Mouse (Mus musculus) heart, embryonic 12.5 days (tissue): ENCODE measurements around the gene Rsph9. TPM values are rescaled to one million over a fixed set of nuclear protein-coding genes. Genes with fewer than 3 reads are reported as not detected.
A peak's percentile ranks its signal among the peaks of the same experiment; 100 is the strongest.

Source experiments
- ATAC-seq: fragments of 200-750 bp; cut with Nextera tagmentation; 2 replicates; pipeline ENCODE4 v1.8.0; 2017; ENCODE audit warnings: moderate TSS enrichment, moderate library complexity; ENCODE audit not compliant: insufficient number of reproducible peaks, low FRiP score
- H3K27ac ChIP-seq: fragments of 300-500 bp; sonication (generic); 2 replicates; pipeline ENCODE4 v1.5.1; 2016; ENCODE audit warnings: mild to moderate bottlenecking, moderate library complexity; ENCODE audit not compliant: poor library complexity, severe bottlenecking
- H3K27me3 ChIP-seq: fragments of 300-500 bp; sonication (generic); replicated peaks from 2 replicates; pipeline ENCODE4 v1.6.1; 2016; ENCODE audit warnings: mild to moderate bottlenecking, moderate library complexity
- H3K36me3 ChIP-seq: fragments of 300-500 bp; sonication (generic); 2 replicates; pipeline ENCODE4 v1.6.1; 2016; ENCODE audit warnings: mild to moderate bottlenecking, moderate library complexity
- H3K4me1 ChIP-seq: fragments of 300-500 bp; sonication (generic); replicated peaks from 2 replicates; pipeline ENCODE4 v1.6.1; 2016; ENCODE audit warnings: mild to moderate bottlenecking
- H3K4me2 ChIP-seq: fragments of 300-500 bp; sonication (generic); 2 replicates; pipeline ENCODE4 v1.6.1; 2016; ENCODE audit warnings: mild to moderate bottlenecking, moderate library complexity
- H3K4me3 ChIP-seq: fragments of 300-500 bp; sonication (generic); 2 replicates; pipeline ENCODE4 v1.5.1; 2016; ENCODE audit warnings: mild to moderate bottlenecking
- H3K9ac ChIP-seq: fragments of 300-500 bp; sonication (generic); 2 replicates; pipeline ENCODE4 v1.6.1; 2016; ENCODE audit warnings: mild to moderate bottlenecking, moderate library complexity
- H3K9me3 ChIP-seq: fragments of 300-500 bp; sonication (generic); replicated peaks from 2 replicates; pipeline ENCODE4 v1.6.1; 2016; ENCODE audit warnings: mild to moderate bottlenecking, moderate library complexity
- WGBS: fragments of 180-500 bp; shearing (Covaris S2); methylation state at CpG from one replicate; pipeline ENCODE4 v1.1.7; 2016; 5-methylcytosine and 5-hydroxymethylcytosine counted together
- polyA plus RNA-seq: library from polyadenylated mRNA; unstranded; fragments of >200 nt; fragmentation: Nextera tagmentation; extraction: Ambion mirVana; gene quantifications from 2 replicates; pipeline ENCODE4 v1.2.1, GENCODE M21; 2016

The Rsph9 gene
- polyA plus RNA-seq, 1 experiment from 2014 or later = 5.5 TPM

- Histone ChIP-seq H3K9ac (no peak overlapping the region), H3K4me3 (no peak overlapping the region), H3K4me1 (peaks cover 34% of the 10 kb centered on the region), H3K9me3 (no peaks in the 10 kb centered on the region), H3K36me3 (no peaks in the 10 kb centered on the region), H3K27me3 (no peaks in the 10 kb centered on the region), H3K27ac (no peak overlapping the region), H3K4me2 (no peak overlapping the region)
- WGBS = 82% methylated on average over 12 of the region's 12 CpGs
- no peak for ATAC-seq
These were observed 66.0 kb downstream of the Rsph9 start for GRCm38 (mm10) chr17:46077921-46078534.

GRCm38 (mm10) chr17:46076260-46076551 is 67.8 kb downstream of the Rsph9 start:
- no peaks in the 10 kb centered on the region for H3K9me3 ChIP-seq
- H3K27me3 ChIP-seq = no peaks in the 10 kb centered on the region
- H3K4me2 ChIP-seq = no peak overlapping the region
- no peak overlapping the region for H3K9ac ChIP-seq
- no peak overlapping the region for H3K27ac ChIP-seq
- no peak for ATAC-seq
- 67% methylated on average over 1 of the region's 1 CpGs for WGBS
- peaks cover 23% of the 10 kb centered on the region for H3K4me1 ChIP-seq
- no peak overlapping the region for H3K4me3 ChIP-seq
- H3K36me3 ChIP-seq = no peaks in the 10 kb centered on the region

- H3K36me3 ChIP-seq = no peaks in the 10 kb centered on the region
- no peak overlapping the region for H3K4me2 ChIP-seq
- H3K4me1 ChIP-seq = peaks cover 18% of the 10 kb centered on the region
- H3K4me3 ChIP-seq = no peak overlapping the region
- WGBS = 65% methylated on average over 5 of the region's 5 CpGs
- no peaks in the 10 kb centered on the region for H3K9me3 ChIP-seq
- H3K27me3 ChIP-seq = no peaks in the 10 kb centered on the region
- no peak overlapping the region for H3K9ac ChIP-seq
- no peak for ATAC-seq
- H3K27ac ChIP-seq = no peak overlapping the region
These were observed 68.3 kb downstream of the Rsph9 start for GRCm38 (mm10) chr17:46075551-46076259.

GRCm38 (mm10) chr17:46075116-46075485 is 68.9 kb downstream of the Rsph9 start:
- Histone ChIP-seq H3K4me3 (no peak overlapping the region), H3K27me3 (no peaks in the 10 kb centered on the region), H3K27ac (no peak overlapping the region), H3K36me3 (no peaks in the 10 kb centered on the region), H3K4me2 (no peak overlapping the region), H3K9ac (no peak overlapping the region), H3K9me3 (no peaks in the 10 kb centered on the region), H3K4me1 (peaks cover 13% of the 10 kb centered on the region)
- ATAC-seq = peak; percentile 34; the same call in 1 of the 2 replicates
- 37% methylated on average over 3 of the region's 3 CpGs for WGBS

- Histone ChIP-seq H3K36me3 (no peaks in the 10 kb centered on the region), H3K4me1 (peaks cover 12% of the 10 kb centered on the region), H3K4me3 (no peak overlapping the region), H3K4me2 (peak overlapping the region; percentile 56), H3K27me3 (no peaks in the 10 kb centered on the region), H3K9ac (0 out of 2 replicates have a peak overlapping the region, but pooled peaks have one; percentile 52), H3K27ac (no peak overlapping the region), H3K9me3 (no peaks in the 10 kb centered on the region)
- ATAC-seq = no peak
- WGBS = 60% methylated on average over 7 of the region's 7 CpGs
These were observed 69.5 kb downstream of the Rsph9 start for GRCm38 (mm10) chr17:46074398-46075115.

GRCm38 (mm10) chr17:46073730-46074301 is 70.2 kb downstream of the Rsph9 start:
- peak; percentile 70 for ATAC-seq
- WGBS = 43% methylated on average over 23 of the region's 23 CpGs
- no peaks in the 10 kb centered on the region for H3K9me3 ChIP-seq
- H3K36me3 ChIP-seq = no peaks in the 10 kb centered on the region
- H3K4me3 ChIP-seq = peak overlapping the region; percentile 7; the same call in 1 of the 2 replicates
- H3K4me1 ChIP-seq = peaks cover 12% of the 10 kb centered on the region
- H3K27me3 ChIP-seq = no peaks in the 10 kb centered on the region
- peak overlapping the region; percentile 56 for H3K4me2 ChIP-seq
- H3K9ac ChIP-seq = 0 out of 2 replicates have a peak overlapping the region, but pooled peaks have one; percentile 52
- no peak overlapping the region for H3K27ac ChIP-seq

Other genes starting within 250 kb of the Rsph9 start
- 6.5 and 6.9 TPM in 2 replicates for gene Vegfa, start 111.8 kb downstream of the Rsph9 start, polyA plus RNA-seq
- 121 and 125 TPM in 2 replicates for gene Mrps18a, start 33.2 kb downstream of the Rsph9 start, polyA plus RNA-seq
- 34.0 and 35.6 TPM in 2 replicates for gene Mad2l1bp, start 9.3 kb upstream of the Rsph9 start, polyA plus RNA-seq
- 34.5 and 39.1 TPM in 2 replicates for gene Gtpbp2, start 16.8 kb upstream of the Rsph9 start, polyA plus RNA-seq
- gene Polh, start 58.4 kb upstream of the Rsph9 start, polyA plus RNA-seq = 12.5 and 12.7 TPM in 2 replicates
- 29.9 and 32.4 TPM in 2 replicates for gene Xpo5, start 58.6 kb upstream of the Rsph9 start, polyA plus RNA-seq
- gene Polr1c, start 103.8 kb upstream of the Rsph9 start, polyA plus RNA-seq = 44.5 and 48.6 TPM in 2 replicates
- gene Yipf3, start 103.9 kb upstream of the Rsph9 start, polyA plus RNA-seq = 66.6 and 72.0 TPM in 2 replicates
- 0.89 and 0.91 TPM in 2 replicates for gene Lrrc73, start 109.3 kb upstream of the Rsph9 start, polyA plus RNA-seq
- gene Tjap1, start 138.8 kb upstream of the Rsph9 start, polyA plus RNA-seq = 43.7 and 44.1 TPM in 2 replicates
- gene Dlk2, start 153.2 kb upstream of the Rsph9 start, polyA plus RNA-seq = 0.28 and 0.33 TPM in 2 replicates
- 7.2 and 7.3 TPM in 2 replicates for gene Abcc10, start 184.1 kb upstream of the Rsph9 start, polyA plus RNA-seq
- 10.2 and 11.6 TPM in 2 replicates for gene Zfp318, start 239.5 kb upstream of the Rsph9 start, polyA plus RNA-seq